Mouse (Mus musculus) thymus, adult 2 months (tissue): ENCODE data around the gene Mrgpre.

Experiments used
- CTCF ChIP-seq: fragments of 200-500 bp; IDR thresholded peaks from 2 replicates; pipeline ENCODE4 v1.5.1; 2012; ENCODE audit warnings: mild to moderate bottlenecking, control low read depth, low read length, moderate library complexity, borderline replicate concordance; ENCODE audit not compliant: control insufficient read depth, poor library complexity, insufficient read depth; ENCODE audit errors: extremely low read depth
- POLR2A ChIP-seq: fragments of 200-500 bp; IDR thresholded peaks from 2 replicates; pipeline ENCODE4 v1.6.1; 2012; ENCODE audit warnings: mild to moderate bottlenecking, low read length, control low read depth, moderate library complexity; ENCODE audit not compliant: control insufficient read depth, poor library complexity, insufficient read depth; ENCODE audit errors: extremely low read depth

DNA sequence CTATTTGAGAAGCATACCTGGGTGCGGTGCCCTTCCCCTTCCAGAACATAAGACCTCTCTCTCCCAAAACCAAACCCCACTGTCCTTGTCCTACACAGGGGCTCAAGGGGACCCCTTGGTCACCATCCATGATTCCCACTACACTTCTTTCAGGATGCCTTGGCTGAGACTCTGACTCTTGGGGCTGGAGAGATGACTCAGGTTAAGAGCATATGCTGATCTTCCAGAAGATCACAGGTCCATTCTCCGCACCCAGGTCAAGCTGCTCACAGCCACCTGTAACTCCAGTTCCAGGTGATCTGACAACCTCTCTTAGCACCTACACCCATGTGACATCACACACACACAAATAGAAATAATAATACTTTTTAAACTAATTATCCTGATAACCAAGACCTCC is 43.6 kb downstream of the Mrgpre start:
- TF ChIP-seq POLR2A (no peak), CTCF (no peak)
